Mouse (Mus musculus) embryonic facial prominence, embryonic 14.5 days (tissue): ENCODE data around the gene Chrdl2. TPM values are rescaled to one million over a fixed set of nuclear protein-coding genes. Genes with fewer than 3 reads are reported as not detected.
A peak's percentile ranks its signal among the peaks of the same experiment; 100 is the strongest.

Experiments used
- ATAC-seq: fragments of 200-750 bp; cut with Nextera tagmentation; 2 replicates; pipeline ENCODE4 v1.8.0; 2017; ENCODE audit warnings: low read depth, moderate number of reproducible peaks, moderate TSS enrichment
- DNase-seq: peaks from one replicate; pipeline ENCODE4 v3.0.0-alpha.2; 2015; ENCODE audit warnings: low spot score
- H3K27ac ChIP-seq: fragments of 300-500 bp; sonication (generic); replicated peaks from 2 replicates; pipeline ENCODE4 v1.5.1; 2014; ENCODE audit warnings: low read depth, mild to moderate bottlenecking, low read length, moderate library complexity
- H3K27me3 ChIP-seq: fragments of 300-500 bp; sonication (generic); replicated peaks from 2 replicates; pipeline ENCODE4 v1.6.1; 2014; ENCODE audit warnings: low read length; ENCODE audit not compliant: control insufficient read depth, insufficient read depth
- H3K36me3 ChIP-seq: fragments of 300-500 bp; sonication (generic); 2 replicates; pipeline ENCODE4 v1.6.1; 2014; ENCODE audit warnings: low read length, mixed read lengths; ENCODE audit not compliant: control insufficient read depth, insufficient read depth
- H3K4me1 ChIP-seq: fragments of 300-500 bp; sonication (generic); 2 replicates; pipeline ENCODE4 v1.6.1; 2014; ENCODE audit warnings: antibody characterized with exemption, low read length; ENCODE audit not compliant: control insufficient read depth, insufficient read depth
- H3K4me2 ChIP-seq: fragments of 300-500 bp; sonication (generic); 2 replicates; pipeline ENCODE4 v1.6.1; 2014; ENCODE audit warnings: low read depth, mild to moderate bottlenecking, low read length, moderate library complexity, mixed read lengths
- H3K4me3 ChIP-seq: fragments of 300-500 bp; sonication (generic); 2 replicates; pipeline ENCODE4 v1.5.1; 2014; ENCODE audit warnings: low read depth, mild to moderate bottlenecking, low read length
- H3K9ac ChIP-seq: fragments of 300-500 bp; sonication (generic); 2 replicates; pipeline ENCODE4 v1.6.1; 2014; ENCODE audit warnings: low read depth, mild to moderate bottlenecking, low read length, moderate library complexity, mixed read lengths
- H3K9me3 ChIP-seq: fragments of 300-500 bp; sonication (generic); 2 replicates; pipeline ENCODE4 v1.6.1; 2016; ENCODE audit warnings: low read length; ENCODE audit not compliant: control insufficient read depth
- WGBS: fragments of 180-500 bp; shearing (Covaris S2); extraction: QIAGEN DNeasy Blood & Tissue Kit; methylation state at CpG from one replicate; pipeline ENCODE4 v1.1.7; 2014; 5-methylcytosine and 5-hydroxymethylcytosine counted together
- polyA plus RNA-seq: library from polyadenylated mRNA; unstranded; fragments of >200 nt; fragmentation: Nextera tagmentation; extraction: Ambion mirVana; gene quantifications from 2 replicates; pipeline ENCODE4 v1.2.1, GENCODE M21; 2014

The Chrdl2 gene
- polyA plus RNA-seq, 1 experiment from 2014 or later = 2.0 TPM

GRCm38 (mm10) chr7:99993159-99993558, 12.8 kb upstream of the Chrdl2 start:
- WGBS = 83% methylated on average over 7 of the region's 7 CpGs
- DNase-seq = no peak
- H3K4me1 ChIP-seq = no peaks in the 10 kb centered on the region
- ATAC-seq = no peak
- no peak overlapping the region for H3K9ac ChIP-seq
- no peaks in the 10 kb centered on the region for H3K36me3 ChIP-seq
- H3K27ac ChIP-seq = no peak overlapping the region
- no peak overlapping the region for H3K4me2 ChIP-seq
- H3K9me3 ChIP-seq = no peaks in the 10 kb centered on the region
- H3K27me3 ChIP-seq = no peaks in the 10 kb centered on the region
- no peak overlapping the region for H3K4me3 ChIP-seq

- H3K9me3 ChIP-seq = no peaks in the 10 kb centered on the region
- H3K27me3 ChIP-seq = no peaks in the 10 kb centered on the region
- WGBS = 74% methylated on average over 7 of the region's 7 CpGs
- no peak for DNase-seq
- no peak overlapping the region for H3K4me3 ChIP-seq
- no peak overlapping the region for H3K27ac ChIP-seq
- H3K4me2 ChIP-seq = no peak overlapping the region
- no peaks in the 10 kb centered on the region for H3K36me3 ChIP-seq
- no peak for ATAC-seq
- H3K4me1 ChIP-seq = no peaks in the 10 kb centered on the region
- no peak overlapping the region for H3K9ac ChIP-seq
These were observed 10.8 kb upstream of the Chrdl2 start for GRCm38 (mm10) chr7:99995186-99995585.

- H3K4me3 ChIP-seq = no peak overlapping the region
- no peaks in the 10 kb centered on the region for H3K9me3 ChIP-seq
- ATAC-seq (no peak), DNase-seq (no peak)
- no peaks in the 10 kb centered on the region for H3K27me3 ChIP-seq
- no peak overlapping the region for H3K4me2 ChIP-seq
- no peak overlapping the region for H3K27ac ChIP-seq
- 70% methylated on average over 3 of the region's 3 CpGs for WGBS
- no peak overlapping the region for H3K9ac ChIP-seq
- no peaks in the 10 kb centered on the region for H3K4me1 ChIP-seq
- no peaks in the 10 kb centered on the region for H3K36me3 ChIP-seq
These were observed 7.3 kb upstream of the Chrdl2 start for GRCm38 (mm10) chr7:99998668-99999067.

GRCm38 (mm10) chr7:100003781-100004180, 2.2 kb upstream of the Chrdl2 start:
- no peak overlapping the region for H3K4me2 ChIP-seq
- DNase-seq = no peak
- H3K4me3 ChIP-seq = no peak overlapping the region
- H3K4me1 ChIP-seq = no peaks in the 10 kb centered on the region
- no peaks in the 10 kb centered on the region for H3K36me3 ChIP-seq
- H3K9ac ChIP-seq = no peak overlapping the region
- peaks cover 42% of the 10 kb centered on the region for H3K27me3 ChIP-seq
- ATAC-seq = no peak
- H3K9me3 ChIP-seq = no peaks in the 10 kb centered on the region
- H3K27ac ChIP-seq = no peak overlapping the region
- 50% methylated on average over 9 of the region's 9 CpGs for WGBS

- peaks cover 53% of the 10 kb centered on the region for H3K27me3 ChIP-seq
- no peak overlapping the region for H3K27ac ChIP-seq
- DNase-seq (no peak), ATAC-seq (no peak)
- no peaks in the 10 kb centered on the region for H3K36me3 ChIP-seq
- peak overlapping the region; percentile 88 for H3K4me2 ChIP-seq
- no peaks in the 10 kb centered on the region for H3K4me1 ChIP-seq
- 4% methylated on average over 11 of the region's 11 CpGs for WGBS
- no peak overlapping the region; the same call in 1 of the 2 replicates for H3K9ac ChIP-seq
- H3K9me3 ChIP-seq = no peaks in the 10 kb centered on the region
- H3K4me3 ChIP-seq = peak overlapping the region; percentile 51
These were observed 439 bp downstream of the Chrdl2 start for GRCm38 (mm10) chr7:100006411-100006810.

- ATAC-seq (no peak), DNase-seq (no peak)
- Histone ChIP-seq H3K4me3 (no peak overlapping the region), H3K9me3 (no peaks in the 10 kb centered on the region), H3K9ac (no peak overlapping the region), H3K4me2 (no peak overlapping the region), H3K27ac (no peak overlapping the region), H3K36me3 (no peaks in the 10 kb centered on the region), H3K4me1 (no peaks in the 10 kb centered on the region), H3K27me3 (peaks cover 53% of the 10 kb centered on the region)
- 83% methylated on average over 4 of the region's 4 CpGs for WGBS
These were observed 2.8 kb downstream of the Chrdl2 start for GRCm38 (mm10) chr7:100008765-100009164.

GRCm38 (mm10) chr7:100009640-100010039, 3.7 kb downstream of the Chrdl2 start:
- Histone ChIP-seq H3K27me3 (peaks cover 51% of the 10 kb centered on the region), H3K4me2 (0 out of 2 replicates have a peak overlapping the region, but pooled peaks have one; percentile 18), H3K4me3 (no peak overlapping the region), H3K4me1 (no peaks in the 10 kb centered on the region), H3K36me3 (no peaks in the 10 kb centered on the region), H3K9ac (no peak overlapping the region), H3K9me3 (no peaks in the 10 kb centered on the region), H3K27ac (no peak overlapping the region)
- peak; percentile 84 for DNase-seq
- 0 out of 2 replicates have a peak, but pooled peaks have one; percentile 58 for ATAC-seq
- WGBS = 5% methylated on average over 11 of the region's 11 CpGs

GRCm38 (mm10) chr7:100010711-100011110, 4.7 kb downstream of the Chrdl2 start:
- no peak for ATAC-seq
- no peak overlapping the region for H3K27ac ChIP-seq
- WGBS = 23% methylated on average over 5 of the region's 5 CpGs
- no peaks in the 10 kb centered on the region for H3K9me3 ChIP-seq
- no peak overlapping the region for H3K4me3 ChIP-seq
- H3K27me3 ChIP-seq = peaks cover 40% of the 10 kb centered on the region
- H3K4me2 ChIP-seq = no peak overlapping the region
- H3K9ac ChIP-seq = no peak overlapping the region
- H3K36me3 ChIP-seq = no peaks in the 10 kb centered on the region
- no peaks in the 10 kb centered on the region for H3K4me1 ChIP-seq
- DNase-seq = no peak

- H3K4me2 ChIP-seq = no peak overlapping the region
- DNase-seq (peak; percentile 11), ATAC-seq (no peak)
- no peaks in the 10 kb centered on the region for H3K36me3 ChIP-seq
- no peaks in the 10 kb centered on the region for H3K9me3 ChIP-seq
- peaks cover 28% of the 10 kb centered on the region for H3K27me3 ChIP-seq
- no peak overlapping the region for H3K9ac ChIP-seq
- 48% methylated on average over 8 of the region's 8 CpGs for WGBS
- no peaks in the 10 kb centered on the region for H3K4me1 ChIP-seq
- H3K4me3 ChIP-seq = no peak overlapping the region
- H3K27ac ChIP-seq = no peak overlapping the region
These were observed 6.1 kb downstream of the Chrdl2 start for GRCm38 (mm10) chr7:100012085-100012484.
